Mouse (Mus musculus): ENCODE results near the gene Srl. TPM values are rescaled to one million over a fixed set of nuclear protein-coding genes. Genes with fewer than 3 reads are reported as not detected.
"Not testable (repeated sequence)": the region's sequence is repeated elsewhere in the genome, so short reads cannot be mapped to it uniquely, and the experiment has no call there.

Srl gene
- total and polyA plus RNA-seq, 2 experiments from 2014 or later: 11.6 to 34.4 TPM

GRCm38 (mm10) chr16:4542236-4542774 lies 689 bp upstream of the Srl start:
- Histone ChIP-seq H3K4me2 (ENCODE audit: low read depth, low read length, poor library complexity, severe bottlenecking) (peak overlapping the region; percentile 50), H3K36me3 (ENCODE audit: insufficient read depth, low read length) (peaks cover 13% of the 10 kb centered on the region), H3K27ac (ENCODE audit: low read depth, low read length) (peak overlapping the region; percentile 32; the same call in 1 of the 2 replicates), H3K9ac (replicated peaks; ENCODE audit: low read length, poor library complexity, severe bottlenecking) (no peak overlapping the region; the same call in 1 of the 2 replicates), H3K9me3 (ENCODE audit: low read length) (no peaks in the 10 kb centered on the region), H3K27me3 (ENCODE audit: insufficient read depth, low read length) (no peaks in the 10 kb centered on the region), H3K4me3 (ENCODE audit: low read depth, low read length) (peak overlapping the region; percentile 53), H3K4me1 (ENCODE audit: insufficient read depth, low read length) (no peaks in the 10 kb centered on the region)
- ATAC-seq (ENCODE audit: low FRiP score): no peak
- DNase-seq (ENCODE audit: low spot score): no peak
- TF ChIP-seq CTCF (IDR thresholded peaks at IDR 0.05): no peak
- WGBS: 45% methylated on average over 7 of the region's 7 CpGs

GRCm38 (mm10) chr16:4541033-4541432 lies 583 bp downstream of the Srl start:
- Histone ChIP-seq H3K4me1 (ENCODE audit: insufficient read depth, low read length) (no peaks in the 10 kb centered on the region), H3K4me2 (ENCODE audit: low read depth, low read length, poor library complexity, severe bottlenecking) (peak overlapping the region; percentile 50), H3K27ac (ENCODE audit: low read depth, low read length) (0 out of 2 replicates have a peak overlapping the region, but pooled peaks have one; percentile 39), H3K27me3 (ENCODE audit: insufficient read depth, low read length) (no peaks in the 10 kb centered on the region), H3K9ac (replicated peaks; ENCODE audit: low read length, poor library complexity, severe bottlenecking) (no peak overlapping the region), H3K9me3 (ENCODE audit: low read length) (no peaks in the 10 kb centered on the region), H3K4me3 (ENCODE audit: low read depth, low read length) (peak overlapping the region; percentile 53), H3K36me3 (ENCODE audit: insufficient read depth, low read length) (peaks cover 9% of the 10 kb centered on the region; the same call in 1 of the 2 replicates)
- no peak for ATAC-seq (ENCODE audit: low FRiP score)
- 65% methylated on average over 4 of the region's 4 CpGs for WGBS
- no peak for DNase-seq (ENCODE audit: low spot score)
- TF ChIP-seq CTCF (IDR thresholded peaks at IDR 0.05): no peak

- Histone ChIP-seq H3K9ac (replicated peaks; ENCODE audit: low read length, poor library complexity, severe bottlenecking) (no peak overlapping the region), H3K27ac (ENCODE audit: low read depth, low read length) (no peak overlapping the region), H3K4me3 (ENCODE audit: low read depth, low read length) (no peak overlapping the region), H3K36me3 (ENCODE audit: insufficient read depth, low read length) (0 out of 2 replicates have a peak, but pooled peaks cover 3% of the 10 kb centered on the region), H3K9me3 (ENCODE audit: low read length) (no peaks in the 10 kb centered on the region), H3K4me1 (ENCODE audit: insufficient read depth, low read length) (no peaks in the 10 kb centered on the region), H3K27me3 (ENCODE audit: insufficient read depth, low read length) (no peaks in the 10 kb centered on the region), H3K4me2 (ENCODE audit: low read depth, low read length, poor library complexity, severe bottlenecking) (no peak overlapping the region)
- WGBS: 53% methylated on average over 12 of the region's 12 CpGs
- DNase-seq (ENCODE audit: low spot score): no peak
- ATAC-seq (ENCODE audit: low FRiP score): no peak
- peak; percentile 44 for TF ChIP-seq CTCF (IDR thresholded peaks at IDR 0.05)
Observed at GRCm38 (mm10) chr16:4540064-4540775, 1.4 kb downstream of the Srl start.

GRCm38 (mm10) chr16:4539521-4539920 lies 2.1 kb downstream of the Srl start:
- 0 out of 2 replicates have a peak, but pooled peaks have one; percentile 8 for TF ChIP-seq CTCF (IDR thresholded peaks at IDR 0.05)
- Histone ChIP-seq H3K27me3 (ENCODE audit: insufficient read depth, low read length) (no peaks in the 10 kb centered on the region), H3K9me3 (ENCODE audit: low read length) (no peaks in the 10 kb centered on the region), H3K4me3 (ENCODE audit: low read depth, low read length) (no peak overlapping the region), H3K27ac (ENCODE audit: low read depth, low read length) (no peak overlapping the region), H3K9ac (replicated peaks; ENCODE audit: low read length, poor library complexity, severe bottlenecking) (no peak overlapping the region), H3K36me3 (ENCODE audit: insufficient read depth, low read length) (0 out of 2 replicates have a peak, but pooled peaks cover 3% of the 10 kb centered on the region), H3K4me1 (ENCODE audit: insufficient read depth, low read length) (no peaks in the 10 kb centered on the region), H3K4me2 (ENCODE audit: low read depth, low read length, poor library complexity, severe bottlenecking) (no peak overlapping the region)
- DNase-seq (ENCODE audit: low spot score) (no peak), ATAC-seq (ENCODE audit: low FRiP score) (no peak)
- WGBS: 70% methylated on average over 4 of the region's 4 CpGs

GRCm38 (mm10) chr16:4537616-4538358 lies 3.8 kb downstream of the Srl start:
- Histone ChIP-seq H3K4me3 (ENCODE audit: low read depth, low read length) (no peak overlapping the region), H3K9ac (replicated peaks; ENCODE audit: low read length, poor library complexity, severe bottlenecking) (no peak overlapping the region), H3K27me3 (ENCODE audit: insufficient read depth, low read length) (no peaks in the 10 kb centered on the region), H3K4me1 (ENCODE audit: insufficient read depth, low read length) (no peaks in the 10 kb centered on the region), H3K36me3 (ENCODE audit: insufficient read depth, low read length) (no peaks in the 10 kb centered on the region), H3K4me2 (ENCODE audit: low read depth, low read length, poor library complexity, severe bottlenecking) (no peak overlapping the region), H3K9me3 (ENCODE audit: low read length) (no peaks in the 10 kb centered on the region), H3K27ac (ENCODE audit: low read depth, low read length) (no peak overlapping the region)
- ATAC-seq (ENCODE audit: low FRiP score): no peak
- 69% methylated on average over 3 of the region's 3 CpGs for WGBS
- no peak for DNase-seq (ENCODE audit: low spot score)
- no peak for TF ChIP-seq CTCF (IDR thresholded peaks at IDR 0.05)

GRCm38 (mm10) chr16:4527373-4527772 lies 14.2 kb downstream of the Srl start:
- not testable (repeated sequence) for H3K9me3 ChIP-seq (ENCODE audit: low read length); DNase-seq (ENCODE audit: low spot score); ATAC-seq (ENCODE audit: low FRiP score); H3K27ac ChIP-seq (ENCODE audit: low read depth, low read length); H3K9ac ChIP-seq (replicated peaks; ENCODE audit: low read length, poor library complexity, severe bottlenecking); H3K4me1 ChIP-seq (ENCODE audit: insufficient read depth, low read length); H3K27me3 ChIP-seq (ENCODE audit: insufficient read depth, low read length); H3K4me2 ChIP-seq (ENCODE audit: low read depth, low read length, poor library complexity, severe bottlenecking); H3K4me3 ChIP-seq (ENCODE audit: low read depth, low read length); H3K36me3 ChIP-seq (ENCODE audit: insufficient read depth, low read length)
- 93% methylated on average over 12 of the region's 12 CpGs for WGBS

Data from midbrain, postnatal 0 days (tissue).